Mouse (Mus musculus) midbrain, embryonic 10.5 days (tissue): ENCODE data around the gene Farp1. TPM values are rescaled to one million over a fixed set of nuclear protein-coding genes. Genes with fewer than 3 reads are reported as not detected.
A peak's percentile ranks its signal among the peaks of the same experiment; 100 is the strongest.
"Not testable (repeated sequence)": the region's sequence is repeated elsewhere in the genome, so short reads cannot be mapped to it uniquely, and the experiment has no call there.

Experiments
- DNase-seq: peaks from one replicate; pipeline ENCODE4 v3.0.0-alpha.2; 2017; ENCODE audit warnings: low spot score
- H3K27ac ChIP-seq: fragments of 300-500 bp; sonication (generic); replicated peaks from 2 replicates; pipeline ENCODE4 v1.5.1; 2016; ENCODE audit warnings: mild to moderate bottlenecking
- H3K27me3 ChIP-seq: fragments of 300-500 bp; sonication (generic); 2 replicates; pipeline ENCODE4 v1.6.1; 2016; ENCODE audit warnings: low read depth, mild to moderate bottlenecking; ENCODE audit not compliant: poor library complexity, severe bottlenecking
- H3K36me3 ChIP-seq: fragments of 300-500 bp; sonication (generic); 2 replicates; pipeline ENCODE4 v1.6.1; 2016; ENCODE audit warnings: mild to moderate bottlenecking, moderate library complexity
- H3K4me1 ChIP-seq: fragments of 300-500 bp; sonication (generic); 2 replicates; pipeline ENCODE4 v1.6.1; 2016
- H3K4me3 ChIP-seq: fragments of 300-500 bp; sonication (generic); 2 replicates; pipeline ENCODE4 v1.5.1; 2016; ENCODE audit warnings: mild to moderate bottlenecking, moderate library complexity
- H3K9me3 ChIP-seq: fragments of 300-500 bp; sonication (generic); replicated peaks from 2 replicates; pipeline ENCODE4 v1.6.1; 2016; ENCODE audit warnings: mild to moderate bottlenecking
- WGBS: fragments of 180-500 bp; shearing (Covaris S2); methylation state at CpG from one replicate; pipeline ENCODE4 v1.1.7; 2016; 5-methylcytosine and 5-hydroxymethylcytosine counted together
- polyA plus RNA-seq: library from polyadenylated mRNA; unstranded; fragments of >200 nt; fragmentation: Nextera tagmentation; extraction: Ambion mirVana; gene quantifications from 2 replicates; pipeline ENCODE4 v1.2.1, GENCODE M21; 2016

Farp1 gene
- polyA plus RNA-seq, 1 experiment from 2014 or later: 18.2 TPM

DNA sequence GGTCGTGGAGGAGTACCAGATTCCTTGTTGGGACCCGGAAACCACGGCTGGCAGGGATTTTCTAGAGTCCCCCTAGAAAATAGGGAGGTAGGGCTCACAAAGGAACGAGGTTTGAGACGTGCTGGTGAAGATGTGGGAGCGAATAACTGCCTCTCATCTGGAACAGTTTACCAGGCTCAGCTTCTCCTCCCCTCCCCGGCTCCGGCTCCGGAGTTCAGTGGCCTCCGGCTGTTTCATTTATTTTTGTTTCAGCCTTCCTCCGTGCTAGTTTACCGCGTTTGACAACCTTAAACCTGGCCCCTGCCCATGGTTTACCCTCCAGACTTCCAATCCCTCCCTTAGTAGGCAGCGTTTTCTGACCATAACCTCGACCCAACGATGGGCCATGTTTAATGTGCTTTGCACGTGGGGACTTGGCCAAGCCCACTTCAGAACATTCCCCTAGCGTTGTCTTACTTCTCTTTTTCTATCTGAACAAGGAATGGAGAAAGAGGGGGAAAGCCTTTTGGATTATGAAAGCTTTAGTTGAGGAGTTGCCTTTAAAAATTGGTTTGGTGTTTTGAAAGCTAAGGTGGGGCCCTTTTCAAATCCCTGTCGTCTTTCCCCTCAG, 1.7 kb downstream of the Farp1 start:
- peaks cover 40% of the 10 kb centered on the region for H3K4me1 ChIP-seq
- peak overlapping the region; percentile 97 for H3K27ac ChIP-seq
- H3K27me3 ChIP-seq: peaks cover 30% of the 10 kb centered on the region
- WGBS: 3% methylated on average over 19 of the region's 19 CpGs
- H3K36me3 ChIP-seq: no peaks in the 10 kb centered on the region
- H3K9me3 ChIP-seq: no peaks in the 10 kb centered on the region
- H3K4me3 ChIP-seq: peak overlapping the region; percentile 88
- DNase-seq: peak; percentile 57

DNA sequence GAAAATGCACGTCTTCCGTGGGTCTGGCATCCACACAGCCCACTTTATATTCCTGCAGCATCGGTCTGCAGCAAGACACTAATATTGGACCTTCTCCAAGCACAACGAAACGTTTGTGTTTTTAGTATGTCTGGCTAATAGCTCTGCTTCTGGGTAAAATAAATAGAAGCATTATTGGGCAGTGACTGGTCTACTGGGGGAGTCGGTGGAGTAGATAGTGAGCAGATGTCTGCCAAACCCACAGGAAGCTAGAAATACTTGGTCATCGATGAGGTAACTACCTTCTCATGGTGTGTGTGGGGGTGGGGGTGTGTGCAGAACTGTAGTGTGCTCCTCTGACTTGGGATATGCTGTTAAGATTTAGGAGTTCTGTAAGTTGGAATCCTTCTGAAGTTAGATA, 2.3 kb downstream of the Farp1 start:
- DNase-seq: no peak
- 57% methylated on average over 7 of the region's 7 CpGs for WGBS
- Histone ChIP-seq H3K4me1 (peaks cover 40% of the 10 kb centered on the region), H3K9me3 (no peaks in the 10 kb centered on the region), H3K4me3 (peak overlapping the region; percentile 88), H3K36me3 (no peaks in the 10 kb centered on the region), H3K27me3 (peaks cover 30% of the 10 kb centered on the region), H3K27ac (no peak overlapping the region)

DNA sequence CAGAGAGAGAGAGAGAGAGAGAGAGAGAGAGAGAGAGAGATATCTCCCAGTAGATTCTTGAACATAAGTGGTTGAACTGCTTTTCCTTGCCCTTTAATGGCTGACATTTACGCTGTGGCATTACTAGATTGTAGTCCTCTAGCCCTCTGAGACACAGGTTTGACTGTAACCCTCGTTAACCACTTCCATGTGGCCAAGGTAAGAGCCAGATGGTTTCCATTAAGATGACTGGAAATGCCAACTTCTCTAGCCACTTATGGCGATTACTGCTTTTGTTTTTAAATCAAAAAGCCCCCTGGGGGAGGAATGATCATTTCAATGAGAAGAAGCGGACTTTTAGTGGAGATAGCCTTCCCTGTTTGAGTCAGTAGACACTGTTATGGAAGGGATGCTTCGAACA, 3.7 kb downstream of the Farp1 start:
- H3K27me3 ChIP-seq: peaks cover 17% of the 10 kb centered on the region
- H3K9me3 ChIP-seq: no peaks in the 10 kb centered on the region
- DNase-seq: no peak
- H3K4me1 ChIP-seq: peaks cover 40% of the 10 kb centered on the region
- no peaks in the 10 kb centered on the region for H3K36me3 ChIP-seq
- no peak overlapping the region for H3K27ac ChIP-seq
- 76% methylated on average over 5 of the region's 5 CpGs for WGBS
- H3K4me3 ChIP-seq: no peak overlapping the region

DNA sequence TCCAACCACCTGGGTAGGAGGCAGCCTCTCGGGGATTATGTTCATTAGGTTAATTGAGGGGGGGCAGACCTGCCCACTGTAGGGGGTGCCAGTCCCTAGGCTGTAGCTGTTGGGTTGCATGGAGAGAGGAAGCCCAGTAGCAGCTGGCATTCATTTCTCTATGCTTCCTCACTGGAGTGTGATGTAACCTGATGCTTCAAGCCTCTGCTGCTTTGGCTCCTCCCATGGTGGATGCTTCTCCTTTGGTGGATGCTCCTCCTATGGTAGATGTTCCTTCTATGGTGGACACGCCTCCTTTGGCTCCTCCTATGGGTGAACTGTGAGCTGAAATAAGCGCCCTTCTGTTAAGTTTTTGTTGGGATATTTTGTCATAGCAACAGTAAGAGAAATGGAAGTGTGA, 9.1 kb downstream of the Farp1 start:
- H3K9me3 ChIP-seq: no peaks in the 10 kb centered on the region
- no peak overlapping the region for H3K4me3 ChIP-seq
- H3K36me3 ChIP-seq: peaks cover 6% of the 10 kb centered on the region; the same call in 1 of the 2 replicates
- WGBS: 86% methylated on average over 3 of the region's 3 CpGs
- H3K27me3 ChIP-seq: peaks cover 33% of the 10 kb centered on the region
- H3K27ac ChIP-seq: no peak overlapping the region
- DNase-seq: no peak
- peaks cover 12% of the 10 kb centered on the region; the same call in 1 of the 2 replicates for H3K4me1 ChIP-seq

DNA sequence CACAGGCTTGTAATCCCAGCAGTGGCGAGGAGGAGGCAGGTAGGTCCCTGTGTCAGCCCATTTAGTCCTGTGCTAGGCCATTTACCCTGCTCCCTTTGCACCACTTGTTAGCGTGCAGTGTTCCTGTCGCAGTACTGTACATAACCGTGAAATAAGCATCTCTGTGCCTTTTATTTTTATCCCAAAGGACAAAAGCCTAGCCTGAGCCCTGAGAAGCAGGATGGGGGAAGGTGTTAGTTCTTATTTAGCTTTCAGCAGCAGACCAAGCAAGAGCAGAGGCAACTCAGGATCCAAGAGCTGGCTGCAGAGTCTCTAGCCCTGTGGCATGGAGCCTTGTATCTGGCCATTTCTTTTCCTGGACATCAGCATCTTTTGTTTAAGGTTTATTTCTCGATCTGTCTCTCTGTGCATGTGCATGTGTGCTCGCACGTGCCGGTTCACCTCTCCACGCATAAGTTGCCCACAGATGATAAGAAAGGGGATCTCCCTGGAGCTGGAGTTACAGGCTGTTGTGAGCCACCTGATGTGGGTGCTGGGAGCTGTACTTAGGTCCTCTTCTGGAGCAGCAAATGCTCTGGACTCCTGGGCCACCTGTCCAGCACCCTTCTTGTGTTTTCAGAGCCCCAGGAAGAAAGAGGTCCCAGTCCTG, 11.4 kb downstream of the Farp1 start:
- DNase-seq: no peak
- 90% methylated on average over 9 of the region's 9 CpGs for WGBS
- no peak overlapping the region for H3K27ac ChIP-seq
- peaks cover 11% of the 10 kb centered on the region; the same call in 1 of the 2 replicates for H3K4me1 ChIP-seq
- H3K4me3 ChIP-seq: no peak overlapping the region
- peaks cover 6% of the 10 kb centered on the region; the same call in 1 of the 2 replicates for H3K36me3 ChIP-seq
- no peaks in the 10 kb centered on the region for H3K9me3 ChIP-seq
- H3K27me3 ChIP-seq: peaks cover 55% of the 10 kb centered on the region

DNA sequence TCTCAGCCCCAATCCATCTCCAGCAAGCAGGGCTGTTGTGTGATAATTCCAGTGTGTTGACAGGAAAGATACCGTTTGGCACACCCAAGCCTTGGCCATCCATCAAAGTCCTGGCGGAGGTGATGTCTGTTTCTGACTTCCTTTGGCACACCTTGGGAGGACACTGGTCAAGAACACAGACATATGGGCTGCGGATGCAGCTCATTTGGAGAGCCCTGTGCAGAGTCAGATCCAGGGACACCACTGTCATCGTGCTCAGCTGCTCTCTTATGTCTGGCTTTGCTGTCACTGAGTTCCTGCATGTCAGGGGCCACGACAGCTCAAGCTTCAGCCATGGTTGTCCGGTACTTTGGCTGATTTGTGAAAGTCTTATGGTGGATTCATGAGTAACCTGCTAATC, 12.8 kb downstream of the Farp1 start:
- Histone ChIP-seq H3K4me1 (peaks cover 22% of the 10 kb centered on the region), H3K27me3 (peaks cover 65% of the 10 kb centered on the region), H3K27ac (no peak overlapping the region), H3K4me3 (no peak overlapping the region), H3K9me3 (no peaks in the 10 kb centered on the region), H3K36me3 (peaks cover 6% of the 10 kb centered on the region; the same call in 1 of the 2 replicates)
- no peak for DNase-seq
- WGBS: 92% methylated on average over 6 of the region's 6 CpGs

DNA sequence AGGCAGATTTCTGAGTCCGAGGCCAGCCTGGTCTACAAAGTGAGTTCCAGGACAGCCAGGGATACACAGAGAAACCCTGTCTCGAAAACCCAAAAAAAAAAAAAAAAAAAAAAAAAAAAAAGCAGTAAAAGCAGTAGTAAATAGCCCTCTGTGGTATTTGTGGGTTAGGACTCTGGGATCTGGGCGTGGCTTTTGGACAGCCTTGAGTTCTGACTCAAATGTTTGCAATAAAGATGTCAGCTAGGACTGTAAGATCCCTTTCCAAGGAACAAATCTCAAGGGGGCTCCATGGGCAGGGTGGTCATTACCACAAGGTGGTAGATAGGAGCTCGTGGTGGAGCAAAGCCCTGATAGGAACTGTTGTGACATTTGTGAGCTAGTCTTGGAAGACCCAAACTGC, 16.0 kb downstream of the Farp1 start:
- H3K4me1 ChIP-seq: peaks cover 53% of the 10 kb centered on the region

DNA sequence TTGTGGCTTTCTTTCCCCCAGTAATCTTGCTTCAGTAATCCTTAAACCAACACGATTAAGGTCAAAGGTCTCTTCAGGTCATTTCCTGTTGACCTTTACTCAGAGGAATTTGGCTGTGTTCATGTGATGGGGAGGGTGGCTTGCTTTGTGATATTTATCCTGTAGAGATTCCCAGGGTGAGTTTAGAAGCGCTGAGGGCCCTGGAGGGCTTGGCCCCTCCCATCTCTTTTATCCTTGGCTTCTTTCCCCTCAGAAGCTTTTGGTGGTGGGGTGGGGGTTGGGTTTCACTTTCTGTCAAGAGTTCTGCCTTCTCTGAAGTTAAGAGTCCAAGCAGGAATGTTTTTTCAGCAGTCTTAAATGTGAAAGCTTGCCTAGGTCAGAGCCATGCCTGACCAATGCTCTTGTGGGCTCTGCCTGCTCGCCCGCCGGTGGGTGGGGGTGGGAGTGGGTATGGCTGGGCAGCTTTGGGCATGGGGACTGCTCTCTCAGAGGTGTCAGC, 18.1 kb downstream of the Farp1 start:
- DNase-seq: peak; percentile 75
- peaks cover 3% of the 10 kb centered on the region; the same call in 1 of the 2 replicates for H3K36me3 ChIP-seq
- peaks cover 87% of the 10 kb centered on the region for H3K27me3 ChIP-seq
- peaks cover 47% of the 10 kb centered on the region for H3K4me1 ChIP-seq
- WGBS: 0% methylated on average over 5 of the region's 5 CpGs
- peak overlapping the region; percentile 40 for H3K4me3 ChIP-seq
- peak overlapping the region; percentile 63 for H3K27ac ChIP-seq
- no peaks in the 10 kb centered on the region for H3K9me3 ChIP-seq

More for the DNA sequence above, 16.0 kb downstream of the Farp1 start:
- H3K4me3 ChIP-seq, H3K27ac ChIP-seq, H3K9me3 ChIP-seq, H3K36me3 ChIP-seq, DNase-seq: not testable (repeated sequence)
- WGBS: 91% methylated on average over 3 of the region's 4 CpGs
- H3K27me3 ChIP-seq: peaks cover 86% of the 10 kb centered on the region

DNA sequence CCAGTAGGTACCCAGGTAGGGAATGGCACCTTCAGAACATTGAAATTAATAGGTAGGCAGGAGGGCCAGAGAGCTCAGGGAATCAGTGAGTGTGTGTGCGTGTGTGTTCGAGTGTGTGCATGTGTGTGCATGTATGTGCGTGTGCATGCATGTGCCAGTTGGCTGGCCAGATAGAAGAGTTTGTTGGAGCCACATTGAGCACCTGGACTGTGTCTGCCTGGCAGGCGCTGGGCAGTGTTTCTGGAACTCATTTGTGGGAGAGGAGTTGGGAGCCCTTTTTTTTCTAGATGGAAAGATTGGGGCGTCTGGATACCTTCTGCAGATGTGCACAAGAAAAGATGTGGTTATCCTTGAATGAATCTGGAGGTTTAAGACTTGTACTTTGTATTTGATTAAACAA, 19.1 kb downstream of the Farp1 start:
- peaks cover 7% of the 10 kb centered on the region; the same call in 1 of the 2 replicates for H3K36me3 ChIP-seq
- peaks cover 55% of the 10 kb centered on the region for H3K4me1 ChIP-seq
- H3K9me3 ChIP-seq: no peaks in the 10 kb centered on the region
- WGBS: 62% methylated on average over 5 of the region's 5 CpGs
- peak overlapping the region; percentile 63; the same call in 1 of the 2 replicates for H3K27ac ChIP-seq
- H3K27me3 ChIP-seq: peaks cover 82% of the 10 kb centered on the region
- no peak for DNase-seq
- no peak overlapping the region; the same call in 1 of the 2 replicates for H3K4me3 ChIP-seq

DNA sequence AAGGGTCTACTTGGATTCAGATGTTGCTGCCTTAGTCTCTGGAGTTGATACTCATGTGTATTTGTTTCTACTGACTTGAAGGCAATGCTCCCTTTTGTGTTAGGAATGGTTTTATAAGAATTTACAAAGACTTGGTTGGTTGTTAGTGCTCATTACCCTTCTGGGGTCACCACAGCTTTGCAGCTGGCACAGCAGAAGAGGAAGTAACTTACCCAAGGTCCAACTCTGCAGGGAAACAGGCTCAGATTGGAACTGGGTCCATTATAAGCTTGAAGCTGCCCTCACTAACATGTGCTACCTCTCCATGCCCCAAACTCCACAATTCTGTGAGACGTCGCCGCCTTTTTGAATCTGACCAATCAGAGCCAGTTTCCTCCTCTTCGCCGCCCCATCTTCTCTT, 22.8 kb downstream of the Farp1 start:
- 98% methylated on average over 5 of the region's 5 CpGs for WGBS
- H3K4me1 ChIP-seq: peaks cover 81% of the 10 kb centered on the region
- no peak overlapping the region for H3K4me3 ChIP-seq
- H3K27ac ChIP-seq: no peak overlapping the region
- peaks cover 7% of the 10 kb centered on the region; the same call in 1 of the 2 replicates for H3K36me3 ChIP-seq
- peaks cover 56% of the 10 kb centered on the region for H3K27me3 ChIP-seq
- DNase-seq: no peak
- H3K9me3 ChIP-seq: no peaks in the 10 kb centered on the region

DNA sequence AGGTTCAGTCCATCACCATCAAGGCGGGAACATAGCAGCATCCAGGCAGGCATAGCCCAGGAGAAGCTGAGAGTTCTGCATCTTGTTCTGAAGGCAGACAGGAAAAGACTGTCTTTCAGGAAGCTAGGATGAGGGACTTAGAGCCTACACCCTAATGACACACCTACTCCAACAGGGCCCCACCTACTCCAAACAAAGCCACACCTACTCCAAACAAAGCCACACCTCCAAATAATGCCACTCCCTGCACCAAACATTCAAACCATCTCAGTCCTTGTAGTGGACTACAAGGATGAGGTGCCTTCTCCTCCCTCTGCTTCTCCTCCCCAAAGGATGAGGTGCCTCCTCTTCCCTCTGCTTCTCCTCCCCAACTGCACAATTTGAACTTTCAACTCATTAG, 23.5 kb downstream of the Farp1 start:
- Histone ChIP-seq H3K36me3 (peaks cover 7% of the 10 kb centered on the region; the same call in 1 of the 2 replicates), H3K4me1 (peaks cover 76% of the 10 kb centered on the region), H3K9me3 (no peaks in the 10 kb centered on the region), H3K27me3 (peaks cover 54% of the 10 kb centered on the region), H3K27ac (no peak overlapping the region), H3K4me3 (no peak overlapping the region)
- no peak for DNase-seq
- 95% methylated on average over 1 of the region's 1 CpGs for WGBS

DNA sequence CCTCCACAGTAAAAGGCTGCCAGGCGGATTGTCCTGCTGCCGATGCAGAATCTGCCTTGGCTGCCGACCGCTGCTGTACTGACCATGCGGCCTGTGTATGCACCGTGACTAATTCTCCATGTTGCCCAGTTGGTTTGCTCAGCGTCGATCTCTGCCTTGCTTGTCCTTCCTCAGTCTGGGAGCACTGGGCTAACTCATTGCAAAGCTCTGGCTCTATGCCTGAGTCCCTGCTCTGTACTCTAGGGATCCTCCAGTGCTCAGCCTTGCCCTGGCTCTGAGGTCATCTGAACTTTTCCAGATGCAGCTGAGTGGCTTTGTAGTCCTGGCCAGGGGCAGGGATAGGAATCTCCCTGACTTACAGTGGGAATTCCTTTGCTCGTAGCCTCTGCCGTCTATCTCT, 24.3 kb downstream of the Farp1 start:
- no peak overlapping the region for H3K4me3 ChIP-seq
- H3K9me3 ChIP-seq: no peaks in the 10 kb centered on the region
- H3K36me3 ChIP-seq: peaks cover 7% of the 10 kb centered on the region; the same call in 1 of the 2 replicates
- DNase-seq: peak; percentile 35
- 32% methylated on average over 10 of the region's 10 CpGs for WGBS
- peaks cover 70% of the 10 kb centered on the region for H3K4me1 ChIP-seq
- peaks cover 47% of the 10 kb centered on the region for H3K27me3 ChIP-seq
- peak overlapping the region; percentile 60; the same call in 1 of the 2 replicates for H3K27ac ChIP-seq

DNA sequence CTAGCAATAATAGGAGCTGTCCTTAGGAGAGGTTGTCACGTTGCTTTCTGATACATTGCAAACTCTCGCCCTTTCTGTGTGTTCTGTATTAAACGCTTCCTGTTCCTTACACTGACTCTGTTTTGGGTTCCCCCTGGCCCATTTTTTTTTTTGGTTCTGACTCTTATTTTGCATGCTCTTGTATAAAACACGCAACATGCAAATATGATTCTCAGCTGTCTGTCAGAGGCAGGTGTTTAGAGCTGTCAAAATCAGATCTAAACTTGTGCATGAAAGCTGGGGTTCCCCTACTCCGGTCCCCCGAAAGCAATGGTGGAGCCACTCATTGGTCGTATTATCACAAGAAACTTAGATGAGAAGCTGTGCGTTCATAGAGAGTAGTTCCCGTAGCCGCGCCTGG, 25.5 kb downstream of the Farp1 start:
- 64% methylated on average over 11 of the region's 11 CpGs for WGBS
- no peaks in the 10 kb centered on the region for H3K9me3 ChIP-seq
- peaks cover 35% of the 10 kb centered on the region for H3K27me3 ChIP-seq
- no peak overlapping the region for H3K4me3 ChIP-seq
- H3K4me1 ChIP-seq: peaks cover 60% of the 10 kb centered on the region
- H3K27ac ChIP-seq: no peak overlapping the region
- DNase-seq: no peak
- peaks cover 9% of the 10 kb centered on the region for H3K36me3 ChIP-seq
